Mouse (Mus musculus) thymus, postnatal 4 days (tissue): ENCODE measurements around the gene Plekhh3.
"Not testable (repeated sequence)": the region's sequence is repeated elsewhere in the genome, so short reads cannot be mapped to it uniquely, and the experiment has no call there.

Experiments used
- DNase-seq: peaks from one replicate; pipeline ENCODE4 v3.0.0; 2021

Gene Plekhh3

GRCm38 (mm10) chr11:101170354-101170810, 769 bp downstream of the Plekhh3 start, which contains the start of gene Cntnap1:
Cntnap1 (plus strand) TSS chr11:101170523.
- peak; percentile 29 for DNase-seq

GRCm38 (mm10) chr11:101169301-101170107, 1.6 kb downstream of the Plekhh3 start:
- no peak for DNase-seq

GRCm38 (mm10) chr11:101168301-101168980, 2.7 kb downstream of the Plekhh3 start:
- no peak for DNase-seq

DNA sequence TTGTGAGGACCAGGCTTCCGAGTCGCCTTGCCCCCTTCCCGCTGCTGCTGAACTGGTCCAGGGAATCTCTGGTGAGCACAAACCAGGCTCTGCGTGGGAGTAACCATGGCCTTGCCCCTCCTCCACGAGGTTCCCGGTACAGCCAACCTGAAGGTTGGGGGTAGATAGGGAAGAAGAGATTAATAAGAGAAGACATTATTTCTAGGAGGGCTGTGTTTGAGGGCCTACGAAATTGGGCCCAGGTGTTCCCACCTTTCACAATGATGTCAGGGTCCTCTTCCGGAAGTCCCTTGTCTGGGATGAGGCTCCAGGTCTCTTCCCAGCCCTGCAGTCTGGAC, 3.2 kb downstream of the Plekhh3 start:
- DNase-seq = no peak

GRCm38 (mm10) chr11:101167211-101167962, 3.8 kb downstream of the Plekhh3 start:
- no peak for DNase-seq

DNA sequence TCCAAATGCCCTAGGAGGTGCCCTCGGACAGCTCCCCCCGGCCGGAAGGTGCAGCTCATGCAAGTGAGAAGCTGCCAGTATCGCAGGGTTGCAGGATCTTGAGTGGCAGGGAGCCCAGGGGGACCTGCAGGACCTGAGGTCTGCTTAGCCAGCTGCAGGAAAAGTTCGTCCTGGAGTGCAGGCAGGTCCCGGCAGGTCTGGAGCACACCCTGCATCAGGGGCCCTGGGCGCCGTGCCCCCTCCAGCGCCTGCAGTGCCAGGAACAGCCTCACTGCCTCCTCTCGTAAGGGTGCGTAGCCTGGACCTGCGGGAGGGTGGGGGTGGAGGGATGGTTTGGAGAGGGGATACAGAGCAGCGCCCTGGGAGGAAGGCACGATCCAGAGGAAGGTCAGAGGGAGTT, 4.8 kb downstream of the Plekhh3 start:
- DNase-seq = no peak

- peak; percentile 32 for DNase-seq
Observed at GRCm38 (mm10) chr11:101164677-101165580, 6.2 kb downstream of the Plekhh3 start.

DNA sequence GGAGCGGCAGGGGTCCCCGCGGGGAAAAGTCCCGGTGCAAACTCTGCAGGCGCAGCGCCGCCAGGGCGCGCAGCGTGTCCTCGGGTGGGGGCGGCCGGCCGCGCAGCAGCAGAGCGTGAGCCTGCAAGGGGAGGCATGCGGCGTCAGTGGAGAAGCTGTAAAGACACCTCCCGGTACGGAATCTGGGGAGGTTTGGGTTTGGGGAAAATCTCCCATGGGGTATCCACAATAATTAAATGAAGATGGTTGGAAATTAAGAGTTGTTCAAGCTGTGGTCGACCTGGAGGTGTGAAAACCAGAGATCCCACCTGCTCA, 6.8 kb downstream of the Plekhh3 start:
- peak; percentile 67 for DNase-seq

GRCm38 (mm10) chr11:101163476-101164350, 7.4 kb downstream of the Plekhh3 start:
- no peak for DNase-seq

DNA sequence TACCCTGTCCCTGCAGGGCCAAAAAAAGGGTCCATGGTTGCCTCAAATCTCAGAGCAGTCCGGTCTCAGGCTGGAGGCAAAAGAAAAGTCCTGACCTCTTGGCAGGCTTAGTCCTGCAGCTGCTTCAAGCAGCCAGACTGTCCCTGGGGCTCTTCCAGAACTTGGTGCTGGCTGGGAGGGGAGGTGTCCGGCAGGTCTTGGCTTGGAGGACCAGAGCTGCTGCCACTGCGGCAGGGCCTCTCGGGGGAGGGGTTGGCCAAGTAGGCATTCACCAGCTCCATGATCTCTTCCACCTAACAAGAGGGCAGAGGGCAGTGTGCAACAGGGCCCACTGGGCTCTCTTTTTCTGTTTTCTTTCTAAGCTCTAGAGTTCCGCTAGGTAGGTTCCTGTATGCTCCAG, 8.4 kb downstream of the Plekhh3 start:
- no peak for DNase-seq

GRCm38 (mm10) chr11:101162301-101162700, 8.8 kb downstream of the Plekhh3 start:
- DNase-seq = no peak

GRCm38 (mm10) chr11:101161551-101161950, 9.6 kb downstream of the Plekhh3 start:
- DNase-seq = no peak

DNA sequence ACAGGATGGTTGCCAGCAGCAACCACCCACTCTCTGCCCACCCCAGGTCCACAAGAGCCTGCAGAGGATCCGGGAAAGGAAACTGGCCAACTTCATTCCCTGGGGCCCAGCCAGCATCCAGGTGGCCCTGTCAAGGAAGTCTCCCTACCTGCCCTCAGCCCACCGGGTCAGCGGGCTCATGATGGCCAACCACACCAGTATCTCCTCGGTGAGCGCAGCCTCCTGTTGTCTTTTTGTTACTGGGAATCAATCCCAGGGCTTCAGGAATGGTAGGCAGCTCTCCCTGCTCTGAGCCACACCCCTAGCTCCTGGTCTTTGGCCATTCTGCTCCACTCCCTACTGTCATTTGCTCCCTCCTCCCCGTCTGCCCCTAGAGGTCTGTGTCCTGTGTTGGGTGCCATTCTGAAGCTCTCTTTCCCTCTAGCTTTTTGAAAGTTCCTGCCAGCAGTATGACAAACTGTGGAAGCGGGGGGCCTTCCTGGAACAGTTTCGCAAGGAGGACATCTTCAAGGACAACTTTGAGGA, 10.1 kb downstream of the Plekhh3 start:
- not testable (repeated sequence) for DNase-seq

GRCm38 (mm10) chr11:101160151-101160550, 11.0 kb downstream of the Plekhh3 start:
- not testable (repeated sequence) for DNase-seq

DNA sequence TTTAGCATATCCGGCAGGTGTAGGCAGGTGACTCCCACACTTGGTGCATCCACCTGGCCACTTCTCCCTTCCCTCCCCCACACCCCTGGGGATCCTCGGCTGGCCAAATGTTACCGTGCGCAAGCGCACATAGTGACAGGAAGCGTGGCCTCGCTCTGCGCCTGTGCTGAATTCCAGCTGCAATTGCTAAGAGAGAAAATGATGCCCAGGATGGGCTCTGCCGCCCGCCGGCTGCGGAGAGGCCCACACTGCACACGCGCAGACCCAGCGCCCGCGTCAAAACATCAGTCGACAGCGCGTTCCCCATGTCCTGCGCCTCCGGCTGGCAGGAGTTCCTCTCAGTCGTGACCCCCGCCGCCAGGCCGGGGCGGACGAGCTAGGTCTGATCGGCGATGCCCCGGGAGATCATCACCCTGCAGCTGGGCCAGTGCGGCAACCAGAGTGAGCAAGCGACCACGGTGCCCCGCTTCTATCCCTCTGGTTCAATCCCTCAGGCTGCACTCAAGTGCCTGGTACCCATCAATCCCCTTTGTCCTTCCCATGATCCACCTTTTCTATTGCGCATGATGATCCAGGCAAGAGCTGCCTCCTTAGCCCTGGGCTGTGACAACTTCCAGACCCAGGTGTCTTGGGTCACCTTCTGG, 15.3 kb downstream of the Plekhh3 start, which contains the start of gene Tubg2:
Gene Tubg2, plus strand, starts transcription at position 180 of the 644 bp plus-strand sequence.
- DNase-seq = peak; percentile 74

- no peak for DNase-seq
Observed at GRCm38 (mm10) chr11:101155151-101155550, 16.0 kb downstream of the Plekhh3 start.

GRCm38 (mm10) chr11:101154648-101155047, 16.5 kb downstream of the Plekhh3 start:
- no peak for DNase-seq

DNA sequence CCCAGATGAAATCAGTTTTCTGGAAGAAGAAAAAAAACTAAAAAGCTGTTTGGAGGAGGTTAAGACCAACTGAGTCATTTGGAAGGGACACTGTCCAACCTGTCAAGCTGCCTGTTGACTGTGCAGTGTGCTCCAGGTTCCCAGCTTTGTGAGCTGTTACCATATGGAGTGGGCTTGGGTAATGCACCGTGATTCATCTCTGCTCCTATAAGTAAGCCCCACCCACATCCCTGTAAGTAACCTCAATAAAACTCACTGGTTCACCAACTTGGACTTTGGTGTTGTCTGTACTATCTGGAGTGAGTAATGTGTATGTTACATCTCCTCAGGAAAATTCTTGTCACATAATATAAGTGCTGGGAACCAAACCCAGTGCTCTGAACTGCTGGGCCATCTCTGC, 18.3 kb downstream of the Plekhh3 start:
- no peak for DNase-seq

GRCm38 (mm10) chr11:101151063-101151462, 20.1 kb downstream of the Plekhh3 start:
- no peak for DNase-seq
